Mouse (Mus musculus): Measurements from ENCODE around the gene Vezt.
A peak's percentile ranks its signal among the peaks of the same experiment; 100 is the strongest.

The Vezt gene

GRCm38 (mm10) chr10:94035658-94036374, at the start of gene Vezt, which contains the start of gene Fgd6:
Gene Vezt (minus strand): TSS chr10:94035817.
Gene Fgd6 (plus strand): TSS chr10:94036001.
- DNase-seq (ENCODE audit: low read depth, low spot score), result peak; percentile 99

GRCm38 (mm10) chr10:94082040-94082734, 46.6 kb upstream of the Vezt start:
- no peaks in the 10 kb centered on the region for H3K27me3 ChIP-seq (ENCODE audit: control insufficient read depth, insufficient read depth, low read length, poor library complexity, severe bottlenecking)
- H3K36me3 ChIP-seq (ENCODE audit: control insufficient read depth, insufficient read depth, low read length, poor library complexity, severe bottlenecking), result no peaks in the 10 kb centered on the region
- DNase-seq (ENCODE audit: low read depth, low spot score), result peak; percentile 34

More at GRCm38 (mm10) chr10:94035658-94036374, at the start of gene Vezt, which contains the start of gene Fgd6:
- Histone ChIP-seq H3K36me3 (ENCODE audit: control insufficient read depth, insufficient read depth, low read length, poor library complexity, severe bottlenecking) (no peaks in the 10 kb centered on the region), H3K27me3 (ENCODE audit: control insufficient read depth, insufficient read depth, low read length, poor library complexity, severe bottlenecking) (no peaks in the 10 kb centered on the region)

- Histone ChIP-seq H3K27me3 (ENCODE audit: control insufficient read depth, insufficient read depth, low read length, poor library complexity, severe bottlenecking) (no peaks in the 10 kb centered on the region), H3K36me3 (ENCODE audit: control insufficient read depth, insufficient read depth, low read length, poor library complexity, severe bottlenecking) (no peaks in the 10 kb centered on the region)
- DNase-seq (ENCODE audit: low read depth, low spot score), result no peak
Observed at GRCm38 (mm10) chr10:94080740-94081139, 45.1 kb upstream of the Vezt start.

- no peak for DNase-seq (ENCODE audit: low read depth, low spot score)
- 0 out of 2 replicates have a peak, but pooled peaks cover 2% of the 10 kb centered on the region for H3K36me3 ChIP-seq (ENCODE audit: control insufficient read depth, insufficient read depth, low read length, poor library complexity, severe bottlenecking)
Observed at GRCm38 (mm10) chr10:94076966-94077825, 41.6 kb upstream of the Vezt start.

GRCm38 (mm10) chr10:94072916-94073465, 37.4 kb upstream of the Vezt start:
- DNase-seq (ENCODE audit: low read depth, low spot score), result no peak
- Histone ChIP-seq H3K36me3 (ENCODE audit: control insufficient read depth, insufficient read depth, low read length, poor library complexity, severe bottlenecking) (0 out of 2 replicates have a peak, but pooled peaks cover 2% of the 10 kb centered on the region), H3K27me3 (ENCODE audit: control insufficient read depth, insufficient read depth, low read length, poor library complexity, severe bottlenecking) (no peaks in the 10 kb centered on the region)

More at GRCm38 (mm10) chr10:94076966-94077825, 41.6 kb upstream of the Vezt start:
- H3K27me3 ChIP-seq (ENCODE audit: control insufficient read depth, insufficient read depth, low read length, poor library complexity, severe bottlenecking), result no peaks in the 10 kb centered on the region

- Histone ChIP-seq H3K27me3 (ENCODE audit: control insufficient read depth, insufficient read depth, low read length, poor library complexity, severe bottlenecking) (no peaks in the 10 kb centered on the region), H3K36me3 (ENCODE audit: control insufficient read depth, insufficient read depth, low read length, poor library complexity, severe bottlenecking) (0 out of 2 replicates have a peak, but pooled peaks cover 2% of the 10 kb centered on the region)
- DNase-seq (ENCODE audit: low read depth, low spot score), result no peak
Observed at GRCm38 (mm10) chr10:94072261-94072915, 36.8 kb upstream of the Vezt start.

GRCm38 (mm10) chr10:94071641-94072040, 36.0 kb upstream of the Vezt start:
- Histone ChIP-seq H3K27me3 (ENCODE audit: control insufficient read depth, insufficient read depth, low read length, poor library complexity, severe bottlenecking) (no peaks in the 10 kb centered on the region), H3K36me3 (ENCODE audit: control insufficient read depth, insufficient read depth, low read length, poor library complexity, severe bottlenecking) (0 out of 2 replicates have a peak, but pooled peaks cover 2% of the 10 kb centered on the region)
- DNase-seq (ENCODE audit: low read depth, low spot score), result no peak

- no peaks in the 10 kb centered on the region for H3K27me3 ChIP-seq (ENCODE audit: control insufficient read depth, insufficient read depth, low read length, poor library complexity, severe bottlenecking)
- no peaks in the 10 kb centered on the region for H3K36me3 ChIP-seq (ENCODE audit: control insufficient read depth, insufficient read depth, low read length, poor library complexity, severe bottlenecking)
- no peak for DNase-seq (ENCODE audit: low read depth, low spot score)
Observed at GRCm38 (mm10) chr10:94068701-94069100, 33.1 kb upstream of the Vezt start.

- no peak for DNase-seq (ENCODE audit: low read depth, low spot score)
- H3K27me3 ChIP-seq (ENCODE audit: control insufficient read depth, insufficient read depth, low read length, poor library complexity, severe bottlenecking), result no peaks in the 10 kb centered on the region
Observed at GRCm38 (mm10) chr10:94066896-94067295, 31.3 kb upstream of the Vezt start.

GRCm38 (mm10) chr10:94062357-94062756, 26.7 kb upstream of the Vezt start:
- Histone ChIP-seq H3K36me3 (ENCODE audit: control insufficient read depth, insufficient read depth, low read length, poor library complexity, severe bottlenecking) (no peaks in the 10 kb centered on the region), H3K27me3 (ENCODE audit: control insufficient read depth, insufficient read depth, low read length, poor library complexity, severe bottlenecking) (no peaks in the 10 kb centered on the region)
- no peak for DNase-seq (ENCODE audit: low read depth, low spot score)

More at GRCm38 (mm10) chr10:94066896-94067295, 31.3 kb upstream of the Vezt start:
- H3K36me3 ChIP-seq (ENCODE audit: control insufficient read depth, insufficient read depth, low read length, poor library complexity, severe bottlenecking), result no peaks in the 10 kb centered on the region

- DNase-seq (ENCODE audit: low read depth, low spot score), result peak; percentile 8
- H3K36me3 ChIP-seq (ENCODE audit: control insufficient read depth, insufficient read depth, low read length, poor library complexity, severe bottlenecking), result no peaks in the 10 kb centered on the region
Observed at GRCm38 (mm10) chr10:94060190-94060589, 24.6 kb upstream of the Vezt start.

GRCm38 (mm10) chr10:94059618-94060055, 24.0 kb upstream of the Vezt start:
- no peaks in the 10 kb centered on the region for H3K36me3 ChIP-seq (ENCODE audit: control insufficient read depth, insufficient read depth, low read length, poor library complexity, severe bottlenecking)
- peak; percentile 45 for DNase-seq (ENCODE audit: low read depth, low spot score)
- H3K27me3 ChIP-seq (ENCODE audit: control insufficient read depth, insufficient read depth, low read length, poor library complexity, severe bottlenecking), result no peaks in the 10 kb centered on the region

More at GRCm38 (mm10) chr10:94060190-94060589, 24.6 kb upstream of the Vezt start:
- no peaks in the 10 kb centered on the region for H3K27me3 ChIP-seq (ENCODE audit: control insufficient read depth, insufficient read depth, low read length, poor library complexity, severe bottlenecking)

GRCm38 (mm10) chr10:94056487-94056886, 20.9 kb upstream of the Vezt start:
- DNase-seq (ENCODE audit: low read depth, low spot score), result no peak
- no peaks in the 10 kb centered on the region for H3K36me3 ChIP-seq (ENCODE audit: control insufficient read depth, insufficient read depth, low read length, poor library complexity, severe bottlenecking)
- no peaks in the 10 kb centered on the region for H3K27me3 ChIP-seq (ENCODE audit: control insufficient read depth, insufficient read depth, low read length, poor library complexity, severe bottlenecking)

- no peaks in the 10 kb centered on the region for H3K27me3 ChIP-seq (ENCODE audit: control insufficient read depth, insufficient read depth, low read length, poor library complexity, severe bottlenecking)
Observed at GRCm38 (mm10) chr10:94050736-94051135, 15.1 kb upstream of the Vezt start.

More at GRCm38 (mm10) chr10:94050736-94051135, 15.1 kb upstream of the Vezt start:
- H3K36me3 ChIP-seq (ENCODE audit: control insufficient read depth, insufficient read depth, low read length, poor library complexity, severe bottlenecking), result no peaks in the 10 kb centered on the region
- no peak for DNase-seq (ENCODE audit: low read depth, low spot score)

Measured in splenic B cell, adult 2 months (primary cell).